Mouse (Mus musculus): ENCODE results near the gene BC017158.

The BC017158 gene

GRCm38 (mm10) chr7:128254978-128255377 is 43.0 kb downstream of the BC017158 start:
- DNase-seq, result no peak

GRCm38 (mm10) chr7:128252609-128253008 is 45.4 kb downstream of the BC017158 start:
- DNase-seq, result peak; percentile 35

- DNase-seq, result peak; percentile 70
These were observed 46.0 kb downstream of the BC017158 start for GRCm38 (mm10) chr7:128251946-128252345.

- DNase-seq, result no peak
These were observed 48.0 kb downstream of the BC017158 start for GRCm38 (mm10) chr7:128249998-128250397.

- peak; percentile 41 for DNase-seq
These were observed 49.6 kb downstream of the BC017158 start for GRCm38 (mm10) chr7:128248081-128249042.

- DNase-seq, result peak; percentile 87
These were observed 50.5 kb downstream of the BC017158 start for GRCm38 (mm10) chr7:128247443-128247842.

- peak; percentile 64 for DNase-seq
These were observed 51.2 kb downstream of the BC017158 start, which contains the start of gene Tgfb1i1 for GRCm38 (mm10) chr7:128246496-128247391. Tgfb1i1 (plus strand) TSS chr7:128246812.

GRCm38 (mm10) chr7:128245547-128245946 is 52.4 kb downstream of the BC017158 start:
- no peak for DNase-seq

GRCm38 (mm10) chr7:128244410-128245025 is 53.5 kb downstream of the BC017158 start:
- no peak for DNase-seq

GRCm38 (mm10) chr7:128243921-128244320 is 54.0 kb downstream of the BC017158 start:
- DNase-seq, result peak; percentile 36

- peak; percentile 37 for DNase-seq
These were observed 55.6 kb downstream of the BC017158 start for GRCm38 (mm10) chr7:128242331-128242730.

- DNase-seq, result peak; percentile 69
These were observed 57.7 kb downstream of the BC017158 start for GRCm38 (mm10) chr7:128240131-128240784.

GRCm38 (mm10) chr7:128238991-128239390 is 59.0 kb downstream of the BC017158 start:
- DNase-seq, result peak; percentile 52

GRCm38 (mm10) chr7:128237927-128238778 is 59.8 kb downstream of the BC017158 start, which contains the start of gene 9130023H24Rik:
9130023H24Rik (minus strand) TSS chr7:128238031.
- DNase-seq, result peak; percentile 100

GRCm38 (mm10) chr7:128237593-128237926 is 60.4 kb downstream of the BC017158 start:
- DNase-seq, result no peak

GRCm38 (mm10) chr7:128236856-128237592 is 60.9 kb downstream of the BC017158 start, which contains the start of gene Armc5:
Armc5 (plus strand) TSS chr7:128237342.
- peak; percentile 88 for DNase-seq

GRCm38 (mm10) chr7:128236426-128236825 is 61.5 kb downstream of the BC017158 start:
- DNase-seq, result peak; percentile 51

GRCm38 (mm10) chr7:128235481-128235880 is 62.5 kb downstream of the BC017158 start:
- DNase-seq, result no peak

- no peak for DNase-seq
These were observed 63.2 kb downstream of the BC017158 start for GRCm38 (mm10) chr7:128234796-128235195.

GRCm38 (mm10) chr7:128231741-128232140 is 66.2 kb downstream of the BC017158 start:
- DNase-seq, result no peak
